ENCODE assay signal across 8 mouse cellular contexts in genomic region chr2:129297589-129297982, GRCm38 (mm10). TPM values are rescaled to one million over a fixed set of nuclear protein-coding genes. Genes with fewer than 3 reads are reported as not detected.
DNase-seq lines count a peak whose midpoint lies in the region; ATAC-seq and TF ChIP-seq lines count a peak whose summit lies in the region.

No protein-coding gene starts in this region.

- peaks cover 4% of the 10 kb centered on the region; the same call in 1 of the 2 replicates for H3K4me1 ChIP-seq in bone marrow macrophage, adult 2 months (ENCODE audit: control insufficient read depth, insufficient read depth, low read length)
- no peaks in the 10 kb centered on the region; the same call in 1 of the 2 replicates for H3K4me1 ChIP-seq in forebrain, embryonic 14.5 days (ENCODE audit: control insufficient read depth, insufficient read depth, low read length)
- H3K4me1 ChIP-seq in intestine, postnatal 0 days (replicated peaks; ENCODE audit: control insufficient read depth, insufficient read depth, low read length) = 0 out of 2 replicates have a peak, but pooled peaks cover 5% of the 10 kb centered on the region
- H3K4me1 ChIP-seq in midbrain, embryonic 14.5 days (ENCODE audit: control insufficient read depth, insufficient read depth, low read length) = 0 out of 2 replicates have a peak, but pooled peaks cover 5% of the 10 kb centered on the region

- no peak for TF ChIP-seq CTCF in layer of hippocampus, adult 2 months (conservative IDR thresholded peaks at IDR 0.05)
- TF ChIP-seq CTCF in bone marrow macrophage, adult 2 months (IDR thresholded peaks at IDR 0.05; ENCODE audit: low read depth, low read length) = no peak
- TF ChIP-seq CTCF in intestine, postnatal 0 days (IDR thresholded peaks at IDR 0.05; ENCODE audit: low read depth) = no peak

- no peaks in the 10 kb centered on the region for H3K9me3 ChIP-seq in forebrain, embryonic 14.5 days (replicated peaks; ENCODE audit: control insufficient read depth, low read length)
- H3K9me3 ChIP-seq in intestine, postnatal 0 days (ENCODE audit: control insufficient read depth) = no peaks in the 10 kb centered on the region
- no peaks in the 10 kb centered on the region for H3K9me3 ChIP-seq in midbrain, embryonic 14.5 days (ENCODE audit: control insufficient read depth, low read length)

- peak; percentile 57 for ATAC-seq in forebrain, embryonic 14.5 days
- ATAC-seq in intestine, postnatal 0 days = peak; percentile 55
- ATAC-seq in midbrain, embryonic 14.5 days (ENCODE audit: low FRiP score, low TSS enrichment) = peak; percentile 72

- H3K36me3 ChIP-seq in forebrain, embryonic 14.5 days (ENCODE audit: control insufficient read depth, insufficient read depth, low read length) = no peaks in the 10 kb centered on the region
- H3K36me3 ChIP-seq in intestine, postnatal 0 days (ENCODE audit: control insufficient read depth, insufficient read depth) = no peaks in the 10 kb centered on the region
- no peaks in the 10 kb centered on the region for H3K36me3 ChIP-seq in midbrain, embryonic 14.5 days (ENCODE audit: control insufficient read depth, insufficient read depth, low read length)

- H3K27ac ChIP-seq in layer of hippocampus, adult 2 months = peak overlapping the region; percentile 98
- peak overlapping the region; percentile 79 for H3K27ac ChIP-seq in bone marrow macrophage, adult 2 months (ENCODE audit: insufficient read depth, low read depth, low read length)
- peak overlapping the region; percentile 92 for H3K27ac ChIP-seq in forebrain, embryonic 14.5 days (ENCODE audit: low read depth, low read length)
- H3K27ac ChIP-seq in intestine, postnatal 0 days (ENCODE audit: low read depth, low read length) = peak overlapping the region; percentile 71
- peak overlapping the region; percentile 98 for H3K27ac ChIP-seq in midbrain, embryonic 14.5 days (replicated peaks; ENCODE audit: low read depth, low read length)

- H3K27me3 ChIP-seq in forebrain, embryonic 14.5 days (replicated peaks; ENCODE audit: control insufficient read depth, insufficient read depth, low read length) = no peaks in the 10 kb centered on the region
- no peaks in the 10 kb centered on the region for H3K27me3 ChIP-seq in intestine, postnatal 0 days (replicated peaks; ENCODE audit: control insufficient read depth, insufficient read depth, low read length)
- H3K27me3 ChIP-seq in midbrain, embryonic 14.5 days (ENCODE audit: control insufficient read depth, insufficient read depth, low read length) = no peaks in the 10 kb centered on the region

- peak overlapping the region; percentile 88 for H3K4me3 ChIP-seq in layer of hippocampus, adult 2 months
- H3K4me3 ChIP-seq in bone marrow macrophage, adult 2 months (ENCODE audit: insufficient read depth, low read length) = peak overlapping the region; percentile 77
- peak overlapping the region; percentile 54 for H3K4me3 ChIP-seq in forebrain, embryonic 14.5 days (ENCODE audit: low read depth, low read length)
- peak overlapping the region; percentile 76 for H3K4me3 ChIP-seq in intestine, postnatal 0 days (ENCODE audit: low read depth, low read length)
- H3K4me3 ChIP-seq in midbrain, embryonic 14.5 days (replicated peaks; ENCODE audit: low read depth, low read length) = peak overlapping the region; percentile 77

- H3K9ac ChIP-seq in forebrain, embryonic 14.5 days (ENCODE audit: low read length) = peak overlapping the region; percentile 73
- peak overlapping the region; percentile 62 for H3K9ac ChIP-seq in intestine, postnatal 0 days (ENCODE audit: low read depth, low read length)
- peak overlapping the region; percentile 70 for H3K9ac ChIP-seq in midbrain, embryonic 14.5 days (replicated peaks; ENCODE audit: low read length)

- DNase-seq in layer of hippocampus, adult 2 months (ENCODE audit: low spot score in 2 of 2) = peak in 1 of 2 experiments; percentile 23
- DNase-seq in layer of hippocampus, adult 9-10 months (ENCODE audit: low spot score) = no peak
- DNase-seq in forebrain, embryonic 14.5 days (ENCODE audit: low spot score) = no peak
- peak; percentile 84 for DNase-seq in midbrain, embryonic 14.5 days
- DNase-seq in layer of hippocampus, adult 8-10 months (ENCODE audit: low spot score in 2 of 2) = no peak
- DNase-seq in left cerebral cortex, postnatal 14 days (ENCODE audit: low spot score in 2 of 2) = no peak

- H3K4me2 ChIP-seq in forebrain, embryonic 14.5 days (ENCODE audit: low read length) = peak overlapping the region; percentile 71
- peak overlapping the region; percentile 93 for H3K4me2 ChIP-seq in intestine, postnatal 0 days (replicated peaks; ENCODE audit: low read depth)
- H3K4me2 ChIP-seq in midbrain, embryonic 14.5 days (ENCODE audit: low read length) = peak overlapping the region; percentile 81

- 5% methylated on average over 10 of the region's 10 CpGs for WGBS in forebrain, embryonic 14.5 days
- WGBS in intestine, postnatal 0 days = 4% methylated on average over 10 of the region's 10 CpGs
- WGBS in midbrain, embryonic 14.5 days = 1% methylated on average over 10 of the region's 10 CpGs

- no peak for TF ChIP-seq POLR2A in bone marrow macrophage, adult 2 months (IDR thresholded peaks at IDR 0.05; ENCODE audit: borderline replicate concordance, low read depth, low read length)

- intact Hi-C loops in left cerebral cortex, postnatal 14 days (cut with DNase I) = no loop called here

RNA-seq across cellular contexts. Expression of gene Ckap2l, which starts 0.6 kb away (rescaled TPM):
- total RNA-seq in layer of hippocampus, adult 2 months (2021) = under 1 TPM; 0.44 to 0.64 TPM
- polyA plus RNA-seq in bone marrow macrophage, adult 2 months (2012; ENCODE audit: insufficient read depth, insufficient read length, missing spikeins) = 22.2 and 24.5 TPM in 2 replicates
- polyA plus RNA-seq in forebrain, embryonic 14.5 days (2014; fragmentation: Nextera tagmentation; extraction: Ambion mirVana) = 36.6 and 44.2 TPM in 2 replicates
- 9.2 and 11.0 TPM in 2 replicates for polyA plus RNA-seq in intestine, postnatal 0 days (2015; fragmentation: Nextera tagmentation; extraction: Ambion mirVana)
- polyA plus RNA-seq in midbrain, embryonic 14.5 days (2014; fragmentation: Nextera tagmentation; extraction: Ambion mirVana) = 7.4 and 13.5 TPM in 2 replicates
- total RNA-seq in layer of hippocampus, adult 8-10 months (2022) = under 1 TPM; 0.18 to 0.54 (median 0.46) TPM
- total RNA-seq in left cerebral cortex, postnatal 14 days (2021) = 1 to 10 TPM; 1.3 to 1.4 TPM

RNA-seq across cellular contexts. Expression of gene Il1a, which starts 12.2 kb away (rescaled TPM):
- total RNA-seq in layer of hippocampus, adult 2 months (2021) = under 1 TPM; 0.59 to 0.61 TPM
- polyA plus RNA-seq in bone marrow macrophage, adult 2 months (2012; ENCODE audit: insufficient read depth, insufficient read length, missing spikeins) = not detected in 2 replicates
- 0.31 and 0.37 TPM in 2 replicates for polyA plus RNA-seq in forebrain, embryonic 14.5 days (2014; fragmentation: Nextera tagmentation; extraction: Ambion mirVana)
- 10.2 and 18.4 TPM in 2 replicates for polyA plus RNA-seq in intestine, postnatal 0 days (2015; fragmentation: Nextera tagmentation; extraction: Ambion mirVana)
- polyA plus RNA-seq in midbrain, embryonic 14.5 days (2014; fragmentation: Nextera tagmentation; extraction: Ambion mirVana) = 0.20 and 0.39 TPM in 2 replicates
- 1 to 10 TPM in 2 of 4 experiments, under 1 TPM in 2; 0.27 to 2.0 (median 1.0) TPM for total RNA-seq in layer of hippocampus, adult 8-10 months (2022)
- total RNA-seq in left cerebral cortex, postnatal 14 days (2021) = under 1 TPM; 0.40 to 0.66 TPM
